Mouse (Mus musculus) CH12.LX (cell line): ENCODE measurements around the gene Ttc29. TPM values are rescaled to one million over a fixed set of nuclear protein-coding genes. Genes with fewer than 3 reads are reported as not detected.

Source experiments
- DNase-seq: peaks from one replicate; pipeline ENCODE4 v3.0.0-alpha.2; 2013; ENCODE audit errors: extremely low read depth
- H3K27ac ChIP-seq: 2 replicates; pipeline ENCODE4 v1.5.1; 2012; ENCODE audit warnings: low read depth, mild to moderate bottlenecking, control low read depth, moderate library complexity; ENCODE audit not compliant: insufficient read depth
- H3K27me3 ChIP-seq: replicated peaks from 2 replicates; pipeline ENCODE3; 2012; ENCODE audit warnings: inconsistent platforms
- H3K36me3 ChIP-seq, 2 experiments: replicated peaks in 1 of 2; 2 replicates each; pipeline versions ENCODE3 to v1.6.1; 2012; ENCODE audit warnings: inconsistent platforms in 1 of 2, low read length in 1 of 2, mild to moderate bottlenecking in 1 of 2, mixed read lengths in 1 of 2, moderate library complexity in 1 of 2; ENCODE audit not compliant: control insufficient read depth in 1 of 2, insufficient read depth in 1 of 2
- H3K4me1 ChIP-seq, 2 experiments: 2 replicates each; pipeline ENCODE4 v1.6.1; 2012; ENCODE audit warnings: inconsistent platforms in 1 of 2, moderate library complexity in 1 of 2; ENCODE audit not compliant: insufficient read depth in 2 of 2, control insufficient read depth in 1 of 2
- H3K4me2 ChIP-seq: 2 replicates; pipeline ENCODE4 v1.6.1; 2012; ENCODE audit warnings: low read depth, mild to moderate bottlenecking, control low read depth; ENCODE audit not compliant: poor library complexity, insufficient read depth, severe bottlenecking
- H3K4me3 ChIP-seq, 3 experiments: fragments of 150-350 bp in 1 of 3; sonication (generic) in 1 of 3; replicated peaks in 1 of 3; 2 replicates each; pipeline versions ENCODE3 to v1.5.1; 2011 to 2012; ENCODE audit warnings: low read depth in 2 of 3, low read length in 2 of 3, mild to moderate bottlenecking in 2 of 3, moderate library complexity in 2 of 3, control low read depth in 1 of 3, improper control_type of control experiment in 1 of 3, inconsistent platforms in 1 of 3, mixed read lengths in 1 of 3; ENCODE audit not compliant: poor library complexity in 1 of 3
- H3K79me2 ChIP-seq: replicated peaks from 2 replicates; pipeline ENCODE4 v1.6.1; 2012; ENCODE audit warnings: mild to moderate bottlenecking, moderate library complexity; ENCODE audit not compliant: control insufficient read depth, poor library complexity, insufficient read depth, severe bottlenecking; ENCODE audit errors: extremely low read depth
- H3K9ac ChIP-seq: 2 replicates; pipeline ENCODE4 v1.6.1; 2012; ENCODE audit warnings: low read depth, mild to moderate bottlenecking, control low read depth, moderate library complexity; ENCODE audit not compliant: insufficient read depth
- H3K9me3 ChIP-seq: replicated peaks from 2 replicates; pipeline ENCODE3; 2012; ENCODE audit warnings: low read length, inconsistent platforms, mixed read lengths
- BHLHE40 ChIP-seq: IDR thresholded peaks from 2 replicates; pipeline ENCODE4 v1.6.1; 2011; ENCODE audit warnings: mild to moderate bottlenecking, low read depth, low read length, improper control_type of control experiment
- CHD1 ChIP-seq: IDR thresholded peaks from 2 replicates; pipeline ENCODE4 v1.6.1; 2012; ENCODE audit warnings: low read depth, low read length, improper control_type of control experiment, inconsistent platforms
- CHD2 ChIP-seq: IDR thresholded peaks from 2 replicates; pipeline ENCODE4 v1.6.1; 2011; ENCODE audit warnings: low read length, improper control_type of control experiment
- CTCF ChIP-seq, 2 experiments: IDR thresholded peaks in 1 of 2; conservative IDR thresholded peaks in 1 of 2; 2 replicates each; pipeline ENCODE4 v1.5.1; 2011 to 2012; ENCODE audit warnings: low read depth in 2 of 2, low read length in 2 of 2, improper control_type of control experiment in 1 of 2, inconsistent platforms in 1 of 2, mild to moderate bottlenecking in 1 of 2, moderate library complexity in 1 of 2
- ELF1 ChIP-seq: IDR thresholded peaks from 2 replicates; pipeline ENCODE4 v1.6.1; 2014; ENCODE audit warnings: low read depth, mild to moderate bottlenecking, inconsistent platforms, low read length, improper control_type of control experiment
- HCFC1 ChIP-seq: IDR thresholded peaks from 2 replicates; pipeline ENCODE4 v1.6.1; 2012; ENCODE audit warnings: low read depth, mild to moderate bottlenecking, inconsistent platforms, low read length, improper control_type of control experiment
- IRF4 ChIP-seq: IDR thresholded peaks from 2 replicates; pipeline ENCODE4 v1.6.1; 2014; ENCODE audit warnings: low read depth, mild to moderate bottlenecking, inconsistent platforms, low read length, improper control_type of control experiment
- JUN ChIP-seq: IDR thresholded peaks from 2 replicates; pipeline ENCODE4 v1.6.1; 2011; ENCODE audit warnings: low read depth, mild to moderate bottlenecking, low read length, improper control_type of control experiment, moderate library complexity; ENCODE audit not compliant: insufficient read depth
- JUND ChIP-seq: conservative IDR thresholded peaks from 2 replicates; pipeline ENCODE4 v1.6.1; 2011; ENCODE audit warnings: low read depth, low read length, improper control_type of control experiment
- KAT2A ChIP-seq: IDR thresholded peaks from 2 replicates; pipeline ENCODE4 v1.6.1; 2012; ENCODE audit warnings: low read length, improper control_type of control experiment, inconsistent platforms; ENCODE audit not compliant: insufficient replicate concordance
- MAX ChIP-seq: IDR thresholded peaks from 2 replicates; pipeline ENCODE4 v1.6.1; 2011; ENCODE audit warnings: low read length, improper control_type of control experiment
- MAZ ChIP-seq: IDR thresholded peaks from 2 replicates; pipeline ENCODE4 v1.6.1; 2012; ENCODE audit warnings: low read depth, mild to moderate bottlenecking, inconsistent platforms, low read length, improper control_type of control experiment, moderate library complexity
- MXI1 ChIP-seq: IDR thresholded peaks from 2 replicates; pipeline ENCODE4 v1.6.1; 2011; ENCODE audit warnings: mild to moderate bottlenecking, low read depth, low read length, improper control_type of control experiment
- PAX5 ChIP-seq: IDR thresholded peaks from 2 replicates; pipeline ENCODE4 v1.6.1; 2012; ENCODE audit warnings: low read length, inconsistent platforms, mixed read lengths
- POLR2A ChIP-seq: IDR thresholded peaks from 2 replicates; pipeline ENCODE4 v1.6.1; 2011; ENCODE audit warnings: low read depth, mild to moderate bottlenecking, improper control_type of control experiment, low read length
- RAD21 ChIP-seq: IDR thresholded peaks from 2 replicates; pipeline ENCODE4 v1.6.1; 2011; ENCODE audit warnings: low read depth, mild to moderate bottlenecking, low read length, improper control_type of control experiment, moderate library complexity
- SIN3A ChIP-seq: IDR thresholded peaks from 2 replicates; pipeline ENCODE4 v1.6.1; 2012; ENCODE audit warnings: low read length, improper control_type of control experiment, inconsistent platforms
- SMC3 ChIP-seq: IDR thresholded peaks from 2 replicates; pipeline ENCODE4 v1.6.1; 2011; ENCODE audit warnings: low read depth, low read length, improper control_type of control experiment
- TBP ChIP-seq: conservative IDR thresholded peaks from 2 replicates; pipeline ENCODE4 v1.6.1; 2011; ENCODE audit warnings: low read depth, low read length, improper control_type of control experiment
- UBTF ChIP-seq: IDR thresholded peaks from 2 replicates; pipeline ENCODE4 v1.6.1; 2012; ENCODE audit warnings: low read depth, mild to moderate bottlenecking, inconsistent platforms, low read length, improper control_type of control experiment, moderate library complexity
- USF2 ChIP-seq: conservative IDR thresholded peaks from 2 replicates; pipeline ENCODE4 v1.6.1; 2011; ENCODE audit warnings: low read depth, low read length, improper control_type of control experiment
- ZC3H11A ChIP-seq: IDR thresholded peaks from 2 replicates; pipeline ENCODE4 v1.6.1; 2012; ENCODE audit warnings: low read depth, mild to moderate bottlenecking, inconsistent platforms, low read length, improper control_type of control experiment
- ZKSCAN1 ChIP-seq: IDR thresholded peaks from 2 replicates; pipeline ENCODE4 v1.6.1; 2012; ENCODE audit warnings: low read depth, inconsistent platforms, low read length, improper control_type of control experiment, borderline replicate concordance
- ZMIZ1 ChIP-seq: IDR thresholded peaks from 2 replicates; pipeline ENCODE4 v1.6.1; 2012; ENCODE audit warnings: low read depth, mild to moderate bottlenecking, inconsistent platforms, low read length, improper control_type of control experiment
- dilution Hi-C: fragments of 300-500 bp; cut with MboI; formaldehyde crosslinking; loops from 2 replicates; pipeline ENCODE4 v1.14.3; 2020; ENCODE audit warnings: low sequenced_read_pairs; ENCODE audit not compliant: extremely low pct_unique_long_range_greater_than_20kb, extremely low pct_ligation_motif_present
- in situ Hi-C: fragments of 300-500 bp; cut with MboI; formaldehyde crosslinking; loops from 3 replicates; pipeline ENCODE4 v1.14.3; 2019; ENCODE audit warnings: low sequenced_read_pairs, low pct_ligation_motif_present, low pct_unique_long_range_greater_than_20kb, mixed read lengths
- polyA plus RNA-seq: library from polyadenylated mRNA; unstranded; fragments of >175 nt; gene quantifications from 2 replicates; pipeline ENCODE4 v1.2.1, GENCODE M21; 2012; ENCODE audit warnings: low read depth; ENCODE audit not compliant: insufficient read length
- total RNA-seq, 2 experiments: library from RNA; depleted of rRNA; stranded (reverse); fragments of 300-350 nt in 1 of 2; fragments of >200 nt in 1 of 2; gene quantifications; 2 replicates each; pipeline ENCODE4 v1.2.3; 2012 to 2014

Gene Ttc29
- total and polyA plus RNA-seq, 3 experiments: not detected

GRCm38 (mm10) chr8:78306604-78307003, 93.5 kb downstream of the Ttc29 start:
- H3K79me2 ChIP-seq: no peaks in the 10 kb centered on the region
- no peak overlapping the region for H3K4me2 ChIP-seq
- H3K27me3 ChIP-seq: no peaks in the 10 kb centered on the region
- H3K4me3 ChIP-seq: no peak overlapping the region
- H3K4me1 ChIP-seq: peaks cover 0 to 9% of the 10 kb centered on the region in 2 experiments; a peak in 2 of 4 replicates
- TF ChIP-seq CHD2 (no peak), ZKSCAN1 (no peak), UBTF (no peak), SMC3 (no peak), JUN (no peak), TBP (no peak), RAD21 (no peak), ZC3H11A (no peak), MAZ (no peak), JUND (no peak), POLR2A (no peak), HCFC1 (no peak), CTCF (conservative IDR thresholded peaks at IDR 0.05 in 1 of 2, IDR thresholded peaks at IDR 0.05 in 1 of 2; ENCODE audit: low read depth in 2 of 2, low read length in 2 of 2) (no peak), ZMIZ1 (no peak), CHD1 (no peak), PAX5 (no peak), MAX (no peak), MXI1 (no peak)
- TF ChIP-seq, all 38 proteins: peak for 0
- DNase-seq: no peak
- in situ Hi-C loops (no loop called here), dilution Hi-C loops (no loop called here)
- peaks cover 3% of the 10 kb centered on the region for H3K9me3 ChIP-seq
- H3K36me3 ChIP-seq: no peaks in the 10 kb centered on the region
- no peak overlapping the region for H3K27ac ChIP-seq
- H3K9ac ChIP-seq: no peak overlapping the region

- Histone ChIP-seq H3K4me1 (peaks cover 0 to 9% of the 10 kb centered on the region in 2 experiments; a peak in 2 of 4 replicates), H3K4me2 (no peak overlapping the region), H3K36me3 (no peaks in the 10 kb centered on the region), H3K27me3 (no peaks in the 10 kb centered on the region), H3K27ac (no peak overlapping the region), H3K9me3 (peaks cover 5% of the 10 kb centered on the region), H3K79me2 (no peaks in the 10 kb centered on the region), H3K9ac (no peak overlapping the region), H3K4me3 (no peak overlapping the region)
- in situ Hi-C loops: no loop called here
- dilution Hi-C loops: no loop called here
- no peak for TF ChIP-seq SIN3A
- no peak for TF ChIP-seq BHLHE40
- TF ChIP-seq ELF1: no peak
- 0 out of 4 replicates have a peak, but pooled peaks of 1 of the 2 experiments have one; percentile 2 for TF ChIP-seq CTCF (conservative IDR thresholded peaks at IDR 0.05 in 1 of 2, IDR thresholded peaks at IDR 0.05 in 1 of 2; ENCODE audit: low read depth in 2 of 2, low read length in 2 of 2)
- no peak for TF ChIP-seq KAT2A
- no peak for TF ChIP-seq USF2
- TF ChIP-seq MAX: no peak
- peak; percentile 13 for TF ChIP-seq SMC3
- no peak for TF ChIP-seq JUN
- TF ChIP-seq IRF4: no peak
- TF ChIP-seq, all 38 proteins: peak for 2
- DNase-seq: peak; percentile 6
These were observed 94.0 kb downstream of the Ttc29 start for GRCm38 (mm10) chr8:78307131-78307530.
